Mouse (Mus musculus): ENCODE results near the gene Btbd8.

The Btbd8 gene

GRCm38 (mm10) chr5:107449620-107450019 is 11.8 kb downstream of the Btbd8 start:
- no peak for DNase-seq (ENCODE audit: extremely low read depth, low read depth, low spot score)

DNA sequence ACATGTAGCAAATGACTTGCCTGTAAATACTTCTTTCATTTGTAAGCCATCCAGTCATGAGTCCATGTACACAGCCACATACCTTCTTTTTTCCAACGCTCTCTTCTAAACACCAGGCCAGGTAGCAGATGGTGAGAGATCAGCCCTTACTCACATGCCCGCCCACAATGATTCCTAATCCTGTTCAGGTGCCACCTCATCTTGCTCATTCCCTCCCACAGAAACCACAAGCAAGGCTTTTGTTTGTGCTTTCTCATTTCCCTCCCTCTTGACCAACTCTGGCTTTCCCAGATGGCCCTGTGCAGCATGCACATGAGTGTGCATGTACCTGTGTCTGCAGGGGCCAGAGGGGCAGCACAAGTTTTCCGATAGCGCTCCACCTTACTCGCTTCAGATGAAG is 12.5 kb downstream of the Btbd8 start:
- DNase-seq (ENCODE audit: extremely low read depth, low read depth, low spot score): no peak

DNA sequence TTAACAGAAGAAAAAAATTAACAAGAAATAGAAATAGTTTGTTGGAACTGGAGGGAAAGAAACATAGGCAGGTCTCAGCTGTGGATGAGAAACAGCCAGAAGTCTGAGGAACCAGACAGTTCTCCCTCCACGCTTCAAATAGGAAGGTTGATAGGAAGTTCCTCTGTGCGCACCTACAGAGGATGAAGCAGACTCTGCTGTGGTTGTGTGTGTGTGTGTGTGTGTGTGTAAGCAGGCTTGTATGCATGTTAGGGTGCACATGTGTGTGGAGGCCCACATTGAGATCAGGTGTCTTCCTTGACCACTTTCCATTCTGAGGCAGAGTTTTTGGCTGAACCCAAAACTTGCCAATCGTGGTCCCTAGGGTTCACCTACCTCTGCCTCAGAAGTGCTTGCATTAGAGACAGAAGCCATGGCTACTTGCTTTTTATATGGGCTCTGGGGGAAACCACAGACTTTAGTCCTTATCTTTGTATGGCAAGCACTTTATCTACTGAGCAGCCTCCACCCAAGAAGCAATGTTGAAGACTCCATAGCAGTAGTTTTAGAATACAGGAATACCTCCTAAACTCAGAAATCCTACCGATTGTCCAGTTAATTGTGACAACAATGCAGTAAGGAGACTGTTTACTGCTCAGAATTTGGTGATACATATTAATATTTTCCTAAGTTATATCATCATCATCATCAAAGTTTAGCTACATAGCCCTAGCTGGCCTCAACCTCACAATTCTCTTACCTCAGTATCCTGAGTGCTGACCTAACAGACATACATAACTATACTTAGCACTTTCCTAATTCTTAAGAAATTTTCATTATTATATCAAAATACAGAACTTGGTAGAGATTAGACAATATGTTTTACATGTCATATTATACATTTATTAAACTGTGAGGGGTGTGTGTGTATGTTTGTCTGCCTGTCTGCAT is 24.6 kb downstream of the Btbd8 start:
- DNase-seq (ENCODE audit: extremely low read depth, low read depth, low spot score): no peak

- DNase-seq (ENCODE audit: extremely low read depth, low read depth, low spot score): no peak
Observed at GRCm38 (mm10) chr5:107466501-107466900, 28.7 kb downstream of the Btbd8 start.

GRCm38 (mm10) chr5:107467098-107467497 is 29.3 kb downstream of the Btbd8 start:
- no peak for DNase-seq (ENCODE audit: extremely low read depth, low read depth, low spot score)

DNA sequence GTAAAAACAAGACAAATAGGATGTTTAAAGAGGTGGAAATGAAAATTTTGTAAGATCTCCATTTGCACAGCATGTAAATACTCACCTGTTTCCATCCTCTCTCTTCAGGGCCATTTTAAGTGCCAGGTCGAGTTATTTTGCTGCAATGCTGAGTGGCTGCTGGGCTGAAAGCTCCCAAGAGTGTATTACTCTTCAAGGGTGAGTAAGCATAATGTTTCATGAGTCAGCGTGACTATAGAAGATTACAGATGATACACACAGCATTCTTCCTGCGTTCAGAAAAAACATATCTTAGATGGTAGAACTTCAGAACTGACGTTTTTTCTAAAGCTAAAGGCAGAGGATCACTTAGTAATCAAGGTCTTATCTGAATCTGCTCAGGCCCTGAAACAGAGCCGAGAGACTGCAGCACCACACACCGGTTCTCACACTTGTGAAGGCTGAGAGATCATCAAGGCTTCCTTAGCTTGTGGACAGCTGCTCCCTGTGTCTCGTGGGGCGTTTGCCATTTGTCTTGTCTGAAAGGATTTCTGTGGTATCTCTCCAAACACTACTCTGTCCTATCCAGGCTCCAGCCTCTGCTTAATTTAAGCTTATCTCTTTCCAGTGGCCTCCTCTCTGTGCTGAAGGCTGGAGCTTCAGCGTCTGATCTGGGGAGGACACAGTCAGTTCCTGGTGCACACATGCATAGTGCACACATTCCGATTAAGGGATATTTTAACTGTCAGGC is 33.0 kb downstream of the Btbd8 start:
- no peak for DNase-seq (ENCODE audit: extremely low read depth, low read depth, low spot score)

DNA sequence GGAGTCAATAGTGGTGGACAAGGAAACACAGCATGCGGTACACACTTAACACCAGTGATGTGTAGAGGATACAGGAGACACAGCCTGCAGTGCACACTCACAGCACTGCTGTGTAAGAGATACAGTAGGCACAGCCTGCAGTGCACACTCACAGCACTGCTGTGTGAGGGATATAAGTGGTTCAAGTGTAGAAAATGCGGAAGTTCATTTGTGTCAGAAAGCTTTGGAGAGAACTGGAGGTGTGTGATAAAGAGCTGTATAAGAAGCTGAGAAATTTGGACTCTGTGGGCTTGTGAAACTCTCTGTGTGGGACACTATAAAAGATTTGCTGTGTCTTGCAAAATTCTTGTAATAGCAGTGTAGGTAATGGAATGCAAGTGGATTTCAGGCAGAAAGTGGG is 42.4 kb downstream of the Btbd8 start:
- DNase-seq (ENCODE audit: extremely low read depth, low read depth, low spot score): no peak

DNA sequence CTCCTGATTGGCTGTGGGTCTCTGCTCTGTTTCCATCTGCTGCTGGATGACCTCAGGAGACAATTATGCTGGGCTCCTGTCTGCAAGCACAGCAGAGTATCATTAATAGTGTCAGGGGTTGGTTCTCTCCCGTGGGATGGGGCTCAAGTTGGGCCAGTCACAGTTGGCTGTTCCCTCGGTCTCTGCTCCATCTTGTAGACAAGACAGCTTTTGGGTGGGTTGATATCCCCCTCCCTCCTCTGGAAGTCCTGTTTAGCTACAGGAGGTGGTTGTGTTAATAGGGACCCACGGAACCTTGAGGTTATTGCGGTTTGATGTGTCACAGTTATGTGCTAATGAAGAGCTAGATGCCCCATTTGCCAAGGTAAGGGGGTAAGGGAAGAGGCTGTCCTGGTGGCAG is 51.2 kb downstream of the Btbd8 start:
- no peak for DNase-seq (ENCODE audit: extremely low read depth, low read depth, low spot score)

- no peak for DNase-seq (ENCODE audit: extremely low read depth, low read depth, low spot score)
Observed at GRCm38 (mm10) chr5:107491036-107491435, 53.2 kb downstream of the Btbd8 start.

- no peak for DNase-seq (ENCODE audit: extremely low read depth, low read depth, low spot score)
Observed at GRCm38 (mm10) chr5:107492471-107492870, 54.7 kb downstream of the Btbd8 start.

GRCm38 (mm10) chr5:107494759-107495158 is 57.0 kb downstream of the Btbd8 start:
- DNase-seq (ENCODE audit: extremely low read depth, low read depth, low spot score): no peak

- no peak for DNase-seq (ENCODE audit: extremely low read depth, low read depth, low spot score)
Observed at GRCm38 (mm10) chr5:107496047-107496446, 58.2 kb downstream of the Btbd8 start.

- DNase-seq (ENCODE audit: extremely low read depth, low read depth, low spot score): no peak
Observed at GRCm38 (mm10) chr5:107497519-107498501, 60.0 kb downstream of the Btbd8 start.

DNA sequence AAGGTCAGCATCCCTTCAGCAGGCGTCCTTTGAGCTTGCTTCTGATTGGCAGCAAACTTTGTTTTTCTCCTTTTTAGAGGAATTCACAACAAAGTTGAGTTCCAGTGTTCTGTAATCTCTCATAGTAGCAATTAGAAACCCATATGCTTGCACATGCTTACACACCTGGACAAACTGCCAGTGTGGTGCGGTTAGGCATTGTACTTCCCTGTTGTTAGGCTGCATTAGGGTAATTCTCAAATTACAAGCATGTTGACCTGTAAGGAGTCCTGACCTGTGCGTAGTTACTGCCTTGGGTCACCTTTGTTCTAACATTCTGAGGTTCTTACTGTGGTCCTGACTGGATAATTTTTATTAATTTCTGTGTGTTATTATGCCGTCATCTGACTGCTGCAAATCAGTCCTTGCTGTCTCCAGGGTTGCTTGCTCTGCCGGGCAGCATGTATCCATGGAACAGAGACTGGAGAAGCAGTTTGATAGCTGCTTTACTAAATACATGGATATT is 61.1 kb downstream of the Btbd8 start:
- DNase-seq (ENCODE audit: extremely low read depth, low read depth, low spot score): no peak

DNA sequence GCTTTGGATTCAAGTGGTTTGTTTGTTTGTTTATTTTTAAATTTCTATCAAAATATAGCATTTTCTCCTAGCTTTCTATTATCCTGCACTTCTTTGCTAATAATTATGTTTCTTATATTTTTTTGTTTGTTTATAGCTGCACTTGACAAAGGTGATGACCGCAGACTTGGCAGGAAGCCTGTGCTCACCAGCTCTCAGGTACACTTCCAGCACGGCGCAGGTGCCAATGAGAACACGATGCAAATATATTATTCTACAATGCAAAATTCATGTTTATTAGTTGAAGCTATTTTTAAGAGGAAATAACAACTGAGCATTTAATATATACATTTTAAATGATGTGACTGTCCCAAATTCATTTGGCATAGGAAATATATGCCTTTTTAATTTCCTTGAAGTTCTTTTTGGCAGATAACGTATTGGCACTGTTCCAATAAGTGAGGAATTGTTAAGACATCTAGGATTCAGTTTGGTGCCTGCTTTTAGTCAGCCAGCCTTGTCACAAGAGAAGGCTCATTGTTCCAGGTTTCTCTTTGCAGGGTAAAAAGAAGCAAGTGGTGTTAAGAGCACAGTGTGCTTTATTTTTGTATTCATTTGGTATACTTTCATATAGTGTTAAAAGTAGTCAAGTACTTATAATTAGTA is 62.2 kb downstream of the Btbd8 start:
- DNase-seq (ENCODE audit: extremely low read depth, low read depth, low spot score): no peak

DNA sequence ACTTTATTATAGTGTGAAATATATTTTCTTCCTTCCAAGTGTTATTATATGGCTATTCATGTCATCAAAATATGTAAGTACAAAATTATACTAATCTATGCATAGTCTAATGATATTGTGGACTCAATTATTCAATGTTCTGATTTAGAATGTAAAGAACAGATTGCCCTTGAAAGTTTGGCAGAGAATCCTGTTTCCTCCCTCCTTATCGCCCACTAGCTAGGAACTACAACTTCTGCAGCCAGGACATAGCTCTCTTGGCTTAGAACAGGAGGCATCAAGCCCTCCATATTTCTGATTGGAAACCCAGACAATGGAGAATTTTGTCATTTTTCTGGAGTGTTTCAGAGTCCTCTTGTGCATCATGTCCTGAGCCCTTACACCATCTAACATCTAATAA is 62.9 kb downstream of the Btbd8 start:
- DNase-seq (ENCODE audit: extremely low read depth, low read depth, low spot score): no peak

DNA sequence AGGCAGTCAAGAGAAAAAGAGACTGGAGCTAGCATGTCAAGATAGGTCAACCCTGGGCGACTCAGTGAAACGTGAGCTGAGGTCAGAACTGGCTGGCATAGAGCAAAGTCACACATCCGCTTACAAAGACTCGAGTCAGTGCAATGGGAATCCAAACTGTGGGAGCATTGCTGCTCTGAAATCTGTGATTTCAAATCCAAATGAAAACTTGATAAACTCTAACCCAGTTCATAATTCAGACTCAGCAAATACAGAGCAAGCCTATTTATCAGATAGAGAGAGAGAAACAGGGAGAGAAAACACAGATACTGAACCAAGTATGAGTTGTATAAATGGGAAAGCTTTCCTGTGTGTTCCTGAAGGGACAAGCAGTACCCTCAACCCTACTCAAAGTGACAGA is 69.5 kb downstream of the Btbd8 start, which contains the start of gene Gm42669:
Gm42669 (plus strand) TSS at position 301 of the 400 bp plus-strand sequence.
- no peak for DNase-seq (ENCODE audit: extremely low read depth, low read depth, low spot score)

GRCm38 (mm10) chr5:107510503-107510902 is 72.7 kb downstream of the Btbd8 start:
- DNase-seq (ENCODE audit: extremely low read depth, low read depth, low spot score): no peak

GRCm38 (mm10) chr5:107511326-107511725 is 73.5 kb downstream of the Btbd8 start:
- no peak for DNase-seq (ENCODE audit: extremely low read depth, low read depth, low spot score)

DNA sequence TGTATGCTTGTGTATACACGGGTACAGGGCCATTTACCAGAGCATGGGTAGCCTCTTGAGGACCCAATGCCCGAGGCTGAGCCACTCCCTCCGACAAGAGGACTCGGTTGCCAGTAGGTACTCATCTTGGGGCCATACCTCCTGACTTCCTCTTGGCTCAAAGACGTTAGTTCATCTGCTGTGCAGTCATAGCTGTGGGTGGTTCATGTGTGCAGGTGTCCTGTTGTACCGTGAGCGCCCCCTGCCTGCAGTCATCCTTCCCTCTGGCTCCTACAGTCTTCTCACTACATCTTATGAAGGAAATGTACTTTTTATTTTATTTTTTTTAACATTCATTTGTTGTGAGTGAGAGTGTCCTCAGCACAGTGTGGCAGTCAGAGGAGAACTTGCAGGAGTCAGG is 75.8 kb downstream of the Btbd8 start:
- peak; percentile 14 for DNase-seq (ENCODE audit: extremely low read depth, low read depth, low spot score)
